Mouse (Mus musculus) WW6 (cell line): ENCODE results near the gene Myrip.
"Not testable (repeated sequence)": the region's sequence is repeated elsewhere in the genome, so short reads cannot be mapped to it uniquely, and the experiment has no call there.

Source experiments
- DNase-seq: peaks from one replicate; pipeline ENCODE4 v3.0.0-alpha.2; 2013; ENCODE audit warnings: low read depth, low spot score

Gene Myrip

GRCm38 (mm10) chr9:120301213-120301612 lies at the start of gene Myrip:
Gene Myrip, plus strand, starts transcription at chr9:120301513.
- DNase-seq: not testable (repeated sequence)

DNA sequence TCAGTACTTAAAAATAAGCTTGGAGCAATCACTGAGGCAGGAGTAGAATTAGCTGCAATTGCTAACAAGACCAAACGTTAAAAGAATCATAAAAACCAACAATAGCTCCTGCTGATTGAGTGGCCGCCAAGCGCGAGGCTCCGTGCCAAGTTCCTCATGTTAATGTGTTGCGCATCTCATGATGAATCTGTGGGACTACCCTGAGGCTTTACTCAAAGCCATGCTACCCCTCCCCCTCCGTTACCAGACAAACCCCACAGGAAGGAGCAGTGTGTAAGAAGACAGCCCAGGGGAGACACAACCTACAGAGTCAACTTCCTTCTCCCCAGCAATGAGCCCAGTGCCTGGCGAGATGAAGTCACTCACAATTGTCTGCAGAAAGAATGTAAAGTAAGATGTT lies 41.5 kb upstream of the Myrip start:
- no peak for DNase-seq

- DNase-seq: no peak
Measured at GRCm38 (mm10) chr9:120263994-120264393, 37.3 kb upstream of the Myrip start.

GRCm38 (mm10) chr9:120273083-120273482 lies 28.2 kb upstream of the Myrip start:
- no peak for DNase-seq

DNA sequence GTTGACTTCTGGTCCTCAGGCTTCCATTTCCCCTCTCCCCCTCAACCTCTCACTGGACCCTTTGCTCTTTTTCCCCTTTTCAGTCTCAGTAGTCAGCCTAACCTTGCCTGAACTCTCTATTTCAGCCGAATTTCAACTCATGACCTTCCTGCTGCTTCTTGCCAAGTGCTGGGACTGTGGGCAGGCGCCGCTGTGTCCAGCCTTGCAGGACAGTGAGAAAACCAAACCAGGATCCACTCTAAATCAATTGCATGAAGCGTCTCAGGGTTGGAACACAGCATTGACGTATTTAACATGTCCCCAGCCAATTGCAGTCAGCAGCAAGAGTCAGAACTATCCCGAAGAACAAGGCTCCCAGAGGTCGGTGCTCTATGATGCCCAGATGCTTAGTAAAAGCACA lies 26.1 kb upstream of the Myrip start:
- no peak for DNase-seq

GRCm38 (mm10) chr9:120281147-120281546 lies 20.2 kb upstream of the Myrip start:
- no peak for DNase-seq

- DNase-seq: no peak
Measured at GRCm38 (mm10) chr9:120282461-120283047, 18.8 kb upstream of the Myrip start.

DNA sequence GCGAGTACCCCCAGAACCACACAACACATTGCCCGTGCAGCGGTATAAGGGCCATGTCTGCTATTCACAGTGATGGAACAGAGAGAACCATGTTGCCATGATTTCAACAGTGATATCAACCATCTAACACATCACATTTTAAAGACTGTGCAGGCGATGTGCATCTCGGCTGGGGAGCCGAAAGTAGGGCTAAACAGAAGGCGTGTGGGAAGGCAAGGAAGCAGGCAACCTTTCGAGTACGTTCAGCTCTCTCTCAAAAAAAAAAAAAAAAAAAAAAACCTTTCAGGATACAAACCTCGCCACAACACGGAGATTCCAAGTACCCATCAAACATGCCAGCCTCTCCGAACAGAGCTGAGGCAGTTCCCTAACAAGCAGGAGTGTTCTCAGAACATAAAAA lies 17.8 kb upstream of the Myrip start:
- DNase-seq: no peak

DNA sequence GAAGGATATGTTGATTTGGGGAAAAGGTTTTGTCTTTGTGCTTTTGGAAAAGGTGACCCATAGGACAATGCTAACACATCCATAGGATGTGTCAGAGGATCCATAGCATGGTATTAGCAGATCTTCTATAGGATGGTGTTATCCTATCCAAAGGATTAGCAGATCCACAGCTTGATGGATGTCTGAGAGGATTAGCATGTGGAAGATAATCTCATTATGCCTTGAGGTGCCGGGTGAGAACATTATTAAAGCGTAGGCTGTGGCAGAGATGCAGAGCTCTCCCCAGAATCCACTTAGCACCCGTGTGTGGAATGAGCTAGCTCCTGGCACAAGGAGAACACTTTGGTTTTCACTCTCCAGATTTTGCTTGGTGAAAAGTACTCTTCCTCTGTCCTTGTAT lies 13.3 kb upstream of the Myrip start:
- no peak for DNase-seq

DNA sequence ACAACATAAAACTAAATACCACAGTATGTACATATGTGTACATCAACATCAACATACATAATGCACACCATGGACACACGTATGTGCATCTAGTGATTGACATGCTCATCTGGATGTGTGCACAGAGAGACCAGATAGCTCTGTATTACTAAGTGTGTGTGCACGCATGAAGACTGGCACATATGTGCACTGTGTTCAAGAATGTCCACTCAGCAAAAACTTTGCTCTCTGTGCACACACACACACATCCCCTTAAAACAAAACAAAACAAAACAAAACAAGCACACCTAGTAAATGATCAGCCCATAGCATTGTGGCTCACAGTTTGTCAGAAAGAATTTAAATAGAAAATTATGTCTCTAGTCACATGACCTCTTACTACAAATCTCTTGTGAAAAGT lies 10.9 kb upstream of the Myrip start:
- no peak for DNase-seq

DNA sequence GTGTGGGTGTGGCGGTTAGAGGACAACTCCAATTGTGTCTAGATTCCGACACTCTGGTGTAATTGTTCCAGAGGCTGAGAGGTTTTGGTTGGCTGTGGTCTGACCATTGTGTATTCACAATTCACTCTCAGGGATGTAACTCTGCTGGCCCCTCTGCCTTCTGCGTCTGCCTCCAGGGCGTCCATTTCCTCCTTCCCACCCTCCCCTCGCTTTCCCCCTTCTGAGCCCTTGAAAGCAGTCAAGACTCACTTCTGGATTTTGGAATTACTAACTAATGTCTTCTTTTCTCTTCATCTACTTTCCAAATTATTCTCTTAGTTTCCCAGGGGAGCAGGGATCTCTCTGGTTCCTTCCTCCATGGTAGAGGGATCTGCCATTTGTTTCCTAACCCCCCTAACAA lies 8.8 kb upstream of the Myrip start:
- DNase-seq: no peak

GRCm38 (mm10) chr9:120295527-120295926 lies 5.8 kb upstream of the Myrip start:
- DNase-seq: no peak

DNA sequence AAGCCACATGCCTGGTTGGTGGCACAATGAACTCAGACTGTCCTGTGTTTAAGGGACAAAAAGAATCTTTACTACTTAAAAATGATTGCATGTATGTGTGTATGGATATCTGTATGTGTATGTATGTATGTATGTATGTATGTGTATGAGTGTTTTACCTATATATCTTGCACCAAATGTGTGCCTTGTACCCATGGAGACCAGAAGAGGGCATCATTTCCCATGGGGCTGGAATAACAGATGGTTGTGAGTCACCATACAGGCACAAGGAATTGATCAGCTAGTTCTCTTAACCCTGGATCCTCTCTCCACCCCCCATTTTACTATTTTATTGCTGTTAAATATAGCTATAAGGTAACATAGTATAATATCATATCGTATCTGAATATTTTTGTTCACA lies 4.4 kb upstream of the Myrip start:
- DNase-seq: no peak

DNA sequence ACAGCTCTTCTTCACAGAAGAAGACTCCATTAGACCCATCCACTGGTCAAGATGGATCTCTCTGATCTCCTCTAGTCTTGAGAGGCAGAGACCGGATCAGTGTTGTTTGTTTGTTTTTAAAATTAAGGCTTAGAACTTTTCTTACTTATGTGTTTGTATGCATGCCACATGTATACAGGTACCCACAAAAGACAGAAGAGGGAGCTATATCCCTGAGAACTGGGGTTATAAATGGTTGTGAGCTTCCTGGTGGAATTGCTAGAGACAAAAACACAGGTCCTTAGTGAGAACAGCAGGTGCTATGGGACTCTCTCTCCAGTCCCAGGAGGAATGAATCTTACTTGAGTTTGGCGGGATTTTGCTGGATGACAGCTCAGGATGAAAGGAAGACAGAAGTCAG lies 1.9 kb upstream of the Myrip start:
- DNase-seq: no peak

DNA sequence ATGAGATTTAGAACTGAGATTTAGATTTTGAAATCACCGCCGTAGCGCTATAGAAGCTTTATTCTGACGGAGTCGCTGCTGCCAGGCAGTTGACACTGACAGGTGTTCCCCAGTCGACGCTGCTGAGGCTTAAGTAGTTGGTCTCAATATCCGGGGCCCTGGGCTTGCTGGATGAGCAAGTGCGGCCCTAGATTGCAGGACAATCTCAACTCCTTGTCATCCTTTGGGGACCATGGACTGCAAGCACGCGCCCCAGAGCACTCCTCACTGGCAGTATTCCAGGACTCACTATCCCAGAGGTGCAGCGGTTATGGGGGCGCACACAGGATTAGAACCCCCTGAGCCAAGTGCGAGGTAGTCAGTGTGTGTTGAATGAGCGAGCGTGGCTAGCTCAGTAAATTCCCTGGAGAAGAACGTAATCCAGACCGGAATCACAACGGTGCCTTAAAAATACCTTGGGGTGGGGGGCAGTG lies 1.7 kb downstream of the Myrip start:
- DNase-seq: no peak

DNA sequence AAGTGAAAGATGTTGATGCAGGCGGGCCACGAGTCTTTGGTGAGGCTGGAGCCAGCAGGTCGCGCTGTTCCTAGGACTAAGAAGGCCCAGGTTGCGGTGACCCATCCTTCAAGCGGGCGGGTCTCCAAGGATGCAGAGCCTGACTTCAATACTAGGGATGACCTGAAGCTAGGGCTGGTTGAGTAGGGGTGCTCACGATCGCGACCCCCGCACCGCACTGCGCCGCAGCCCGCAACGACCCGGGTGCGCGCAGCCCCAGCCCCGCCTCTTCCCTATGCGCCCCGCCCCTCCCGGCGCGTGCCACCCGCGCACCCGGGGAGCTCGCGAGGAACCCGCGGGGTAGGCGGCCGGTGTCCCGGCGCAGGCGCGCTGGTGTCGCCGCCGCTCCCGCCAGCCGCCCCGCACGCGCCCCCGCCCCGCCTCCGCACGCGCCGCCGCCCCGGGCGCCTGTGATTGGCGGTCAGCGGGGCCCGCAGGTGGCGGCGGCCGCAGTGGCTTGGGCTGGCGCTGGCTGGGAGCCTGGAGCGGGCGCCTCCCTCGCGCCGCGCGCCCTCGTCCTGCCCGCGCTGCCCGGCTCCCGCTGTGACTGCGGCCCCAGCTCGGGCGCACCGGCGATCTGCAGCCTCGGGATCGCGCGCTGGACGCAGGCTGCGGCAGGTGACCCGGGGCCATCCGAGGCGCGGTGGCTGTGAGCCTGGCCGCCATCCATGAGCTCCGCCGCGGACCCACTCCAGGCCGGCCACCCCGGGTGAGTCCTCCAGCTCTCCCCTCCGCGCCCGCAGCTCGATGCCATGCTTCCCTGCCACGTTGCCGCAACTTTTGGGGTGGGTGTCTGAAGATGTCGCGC lies 2.4 kb downstream of the Myrip start:
- DNase-seq: no peak

- no peak for DNase-seq
Measured at GRCm38 (mm10) chr9:120304300-120305137, 3.2 kb downstream of the Myrip start.

GRCm38 (mm10) chr9:120315171-120315570 lies 13.9 kb downstream of the Myrip start:
- DNase-seq: no peak

DNA sequence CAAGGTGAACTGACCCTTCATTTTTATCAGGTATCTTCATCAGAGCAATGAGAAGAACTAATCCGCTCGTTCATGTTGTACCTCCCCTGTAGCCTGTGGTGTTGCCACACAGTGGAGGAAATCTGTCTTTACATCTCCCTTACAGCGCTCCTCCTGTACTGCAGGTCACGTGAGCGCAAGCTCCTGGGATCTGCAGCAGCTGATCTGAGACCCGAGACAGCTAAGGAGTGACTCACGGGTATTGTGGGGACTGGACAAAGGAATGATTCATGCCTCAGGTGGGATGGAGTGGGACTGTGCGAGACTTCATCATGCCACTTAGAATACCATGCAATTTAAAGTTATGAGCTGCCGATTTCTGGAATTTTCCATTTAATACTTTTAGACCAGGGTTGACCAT lies 17.8 kb downstream of the Myrip start:
- no peak for DNase-seq

DNA sequence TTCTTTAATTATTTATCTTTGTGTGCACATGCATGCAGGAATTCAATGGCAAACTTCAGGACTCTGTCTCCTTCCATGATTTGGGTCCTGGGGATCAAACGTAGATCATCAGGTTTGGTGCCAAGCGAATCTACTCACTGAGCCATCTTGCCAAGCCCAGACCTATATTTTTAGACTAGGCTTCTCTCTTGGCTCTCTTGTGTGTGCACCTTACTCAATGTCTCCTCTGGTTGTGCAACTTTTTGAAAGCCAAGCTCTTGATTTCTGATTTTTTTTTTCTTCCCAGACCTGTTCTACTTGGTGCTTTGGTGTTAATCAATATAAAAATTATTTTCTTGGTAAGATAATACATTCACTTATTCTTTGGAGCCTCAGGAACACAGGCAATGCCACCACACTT lies 19.3 kb downstream of the Myrip start:
- DNase-seq: no peak

DNA sequence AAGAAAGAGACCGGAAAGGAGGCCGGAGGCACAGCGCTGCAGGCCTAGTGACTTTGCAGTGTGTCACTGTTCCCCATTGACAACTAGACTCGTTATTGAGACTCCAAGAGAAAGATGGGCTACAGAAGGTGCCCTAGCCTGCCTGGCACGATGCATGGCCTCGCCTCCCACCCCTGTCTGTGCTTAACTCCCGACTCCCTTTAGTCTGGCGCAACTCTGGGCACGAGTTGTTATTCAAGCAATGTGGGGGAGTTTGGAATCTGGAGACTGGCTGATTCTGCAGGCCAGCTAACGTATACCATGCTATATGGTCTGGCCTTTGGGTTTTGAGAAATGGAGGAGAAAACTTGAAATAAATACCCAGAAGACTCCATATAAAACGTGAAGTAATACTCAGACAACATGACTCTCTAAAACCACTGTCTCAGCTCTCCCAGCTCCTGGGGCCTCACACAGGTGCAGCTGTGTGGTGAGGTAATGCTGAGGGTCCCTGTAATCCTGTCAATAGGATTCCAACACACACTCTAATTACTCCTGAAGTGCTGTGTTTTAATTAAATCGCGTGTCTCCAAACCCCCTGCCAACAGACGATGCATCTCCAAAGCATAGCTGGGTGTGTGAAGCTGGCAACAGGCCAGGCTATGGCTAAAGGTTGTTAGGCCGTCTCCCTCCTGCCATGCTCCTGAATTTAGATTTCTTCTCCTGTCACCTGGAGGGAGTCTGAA lies 21.6 kb downstream of the Myrip start:
- DNase-seq: no peak

DNA sequence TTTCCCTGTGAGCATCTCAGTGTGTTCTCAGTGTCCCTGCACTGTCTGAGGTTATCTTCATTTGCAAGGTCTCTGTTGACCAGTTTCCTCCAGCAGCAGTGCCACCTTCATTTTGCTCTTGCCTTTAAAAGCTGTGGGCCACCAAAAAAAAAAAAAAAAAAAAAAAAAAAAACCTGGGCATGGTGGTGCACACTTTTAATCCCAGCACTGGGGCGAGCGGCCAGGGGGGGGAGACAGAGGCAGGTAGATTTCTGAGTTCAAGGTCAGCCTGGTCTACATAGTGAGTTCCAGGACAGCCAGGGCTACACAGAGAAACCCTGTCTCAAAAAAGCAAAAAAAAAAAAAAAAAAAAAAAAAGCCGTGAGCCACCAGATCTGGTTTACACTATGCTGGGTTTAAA lies 29.7 kb downstream of the Myrip start:
- not testable (repeated sequence) for DNase-seq
